Mouse (Mus musculus): Measurements from ENCODE around the gene Tex11.

DNA sequence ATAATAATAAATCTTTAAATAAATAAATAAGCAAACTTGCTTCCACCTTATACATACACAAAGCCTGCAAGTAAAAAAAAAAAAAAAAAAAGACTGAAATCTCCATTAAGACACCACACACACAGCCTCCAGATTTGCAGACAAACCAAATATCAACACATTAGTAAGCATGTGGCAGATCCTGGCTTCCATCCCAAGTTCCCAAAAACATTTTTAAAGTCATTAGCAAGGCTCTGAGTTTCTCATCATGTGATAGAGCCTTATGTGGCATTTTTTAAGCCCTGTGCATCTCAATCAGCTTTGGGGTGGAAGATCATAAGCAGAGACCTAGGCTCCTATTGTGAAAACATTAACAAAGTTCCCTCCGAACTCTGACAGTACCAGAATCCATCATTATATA is 5.8 kb upstream of the Tex11 start:
- TF ChIP-seq CTCF (IDR thresholded peaks at IDR 0.05; ENCODE audit: low read depth) (no peak), EP300 (IDR thresholded peaks at IDR 0.05; ENCODE audit: low read depth) (no peak)
